Mouse (Mus musculus) olfactory bulb, adult 2 months (tissue): ENCODE data around the gene 1700020A23Rik. TPM values are rescaled to one million over a fixed set of nuclear protein-coding genes. Genes with fewer than 3 reads are reported as not detected.

Experiments
- H3K27ac ChIP-seq: fragments of 200-500 bp; 2 replicates; pipeline ENCODE4 v1.5.1; 2012; ENCODE audit warnings: low read depth, low read length; ENCODE audit not compliant: insufficient read depth
- H3K4me1 ChIP-seq: fragments of 200-500 bp; 2 replicates; pipeline ENCODE4 v1.6.1; 2012; ENCODE audit warnings: low read length; ENCODE audit not compliant: control insufficient read depth, insufficient read depth
- H3K4me3 ChIP-seq: fragments of 200-500 bp; 2 replicates; pipeline ENCODE4 v1.5.1; 2012; ENCODE audit warnings: mild to moderate bottlenecking, low read depth, low read length, moderate library complexity; ENCODE audit not compliant: insufficient read depth
- CTCF ChIP-seq: fragments of 200-500 bp; IDR thresholded peaks from 2 replicates; pipeline ENCODE4 v1.5.1; 2012; ENCODE audit warnings: low read depth, mild to moderate bottlenecking, low read length, moderate library complexity; ENCODE audit not compliant: insufficient read depth
- POLR2A ChIP-seq: fragments of 200-500 bp; IDR thresholded peaks from 2 replicates; pipeline ENCODE4 v1.6.1; 2012; ENCODE audit warnings: mild to moderate bottlenecking, low read depth, low read length, moderate library complexity; ENCODE audit not compliant: insufficient read depth
- WGBS: fragments of 180-500 bp; shearing (Covaris S2); methylation state at CpG from one replicate; pipeline ENCODE4 v1.1.7; 2018; 5-methylcytosine and 5-hydroxymethylcytosine counted together
- polyA plus RNA-seq: library from polyadenylated mRNA; stranded (reverse); fragments of >200 nt; gene quantifications from 2 replicates; pipeline ENCODE4 v1.2.4, GENCODE M21; 2012; ENCODE audit warnings: low replicate concordance; ENCODE audit not compliant: missing spikeins, insufficient read depth, insufficient read length

The 1700020A23Rik gene
- polyA plus RNA-seq, 1 experiment, result not detected

GRCm38 (mm10) chr2:130454748-130455370 is 49.8 kb downstream of the 1700020A23Rik start:
- 40% methylated on average over 6 of the region's 6 CpGs for WGBS
- Histone ChIP-seq H3K4me1 (peaks cover 23% of the 10 kb centered on the region), H3K4me3 (no peak overlapping the region), H3K27ac (no peak overlapping the region)
- TF ChIP-seq CTCF, result no peak
- no peak for TF ChIP-seq POLR2A

Other genes starting within 250 kb of the 1700020A23Rik start
- gene Snrpb, start 225.9 kb upstream of the 1700020A23Rik start, polyA plus RNA-seq, result not detected in 2 replicates
- gene Tmc2, start 210.1 kb upstream of the 1700020A23Rik start, polyA plus RNA-seq, result not detected in 2 replicates
- 362 TPM in 1 of 2 replicates, not detected in the other for gene Nop56, start 130.8 kb upstream of the 1700020A23Rik start, polyA plus RNA-seq
- gene Idh3b, start 120.7 kb upstream of the 1700020A23Rik start, polyA plus RNA-seq, result 496 TPM in 1 of 2 replicates, not detected in the other
- not detected in 2 replicates for gene Ebf4, start 110.1 kb upstream of the 1700020A23Rik start, polyA plus RNA-seq
- not detected in 2 replicates for gene Cpxm1, start 7.7 kb upstream of the 1700020A23Rik start, polyA plus RNA-seq
- gene Gm28372, start within 50 bp of the 1700020A23Rik start, polyA plus RNA-seq, result not detected in 2 replicates
- gene Tmem239, start 1.2 kb downstream of the 1700020A23Rik start, polyA plus RNA-seq, result not detected in 2 replicates
- not detected in 2 replicates for gene Vps16, start 19.1 kb downstream of the 1700020A23Rik start, polyA plus RNA-seq
- not detected in 2 replicates for gene Pced1a, start 19.4 kb downstream of the 1700020A23Rik start, polyA plus RNA-seq
- gene Ptpra, start 45.0 kb downstream of the 1700020A23Rik start, polyA plus RNA-seq, result not detected in 2 replicates
- gene Mrps26, start 158.5 kb downstream of the 1700020A23Rik start, polyA plus RNA-seq, result 295 TPM in 1 of 2 replicates, not detected in the other
- gene Oxt, start 170.9 kb downstream of the 1700020A23Rik start, polyA plus RNA-seq, result not detected in 2 replicates
- gene Avp, start 177.3 kb downstream of the 1700020A23Rik start, polyA plus RNA-seq, result not detected in 2 replicates
- not detected in 2 replicates for gene Fastkd5, start 224.8 kb downstream of the 1700020A23Rik start, polyA plus RNA-seq
- not detected in 2 replicates for gene Ubox5, start 224.8 kb downstream of the 1700020A23Rik start, polyA plus RNA-seq
- not detected in 2 replicates for gene Lzts3, start 237.5 kb downstream of the 1700020A23Rik start, polyA plus RNA-seq